Mouse (Mus musculus): ENCODE measurements around the gene Crygb. TPM values are rescaled to one million over a fixed set of nuclear protein-coding genes. Genes with fewer than 3 reads are reported as not detected.

The Crygb gene
- polyA plus RNA-seq, 1 experiment = not detected

- H3K27ac ChIP-seq (ENCODE audit: insufficient read depth, low read depth, low read length) = no peak overlapping the region
- no peak overlapping the region for H3K4me3 ChIP-seq (ENCODE audit: insufficient read depth, low read length)
- TF ChIP-seq CTCF (IDR thresholded peaks at IDR 0.05; ENCODE audit: low read depth, low read length) = no peak
- TF ChIP-seq POLR2A (IDR thresholded peaks at IDR 0.05; ENCODE audit: borderline replicate concordance, low read depth, low read length) = no peak
- H3K4me1 ChIP-seq (ENCODE audit: control insufficient read depth, insufficient read depth, low read length) = peaks cover 4% of the 10 kb centered on the region; the same call in 1 of the 2 replicates
These were observed 38.7 kb downstream of the Crygb start for GRCm38 (mm10) chr1:65043433-65043832.

GRCm38 (mm10) chr1:65041837-65042236, 40.3 kb downstream of the Crygb start:
- H3K27ac ChIP-seq (ENCODE audit: insufficient read depth, low read depth, low read length) = no peak overlapping the region
- TF ChIP-seq CTCF (IDR thresholded peaks at IDR 0.05; ENCODE audit: low read depth, low read length) (no peak), POLR2A (IDR thresholded peaks at IDR 0.05; ENCODE audit: borderline replicate concordance, low read depth, low read length) (no peak)
- H3K4me3 ChIP-seq (ENCODE audit: insufficient read depth, low read length) = no peak overlapping the region
- peaks cover 4% of the 10 kb centered on the region; the same call in 1 of the 2 replicates for H3K4me1 ChIP-seq (ENCODE audit: control insufficient read depth, insufficient read depth, low read length)

GRCm38 (mm10) chr1:65040806-65041205, 41.3 kb downstream of the Crygb start:
- Histone ChIP-seq H3K4me3 (ENCODE audit: insufficient read depth, low read length) (no peak overlapping the region), H3K27ac (ENCODE audit: insufficient read depth, low read depth, low read length) (no peak overlapping the region)
- TF ChIP-seq POLR2A (IDR thresholded peaks at IDR 0.05; ENCODE audit: borderline replicate concordance, low read depth, low read length) (no peak), CTCF (IDR thresholded peaks at IDR 0.05; ENCODE audit: low read depth, low read length) (no peak)

GRCm38 (mm10) chr1:65039679-65040078, 42.4 kb downstream of the Crygb start:
- Histone ChIP-seq H3K4me1 (ENCODE audit: control insufficient read depth, insufficient read depth, low read length) (peaks cover 4% of the 10 kb centered on the region; the same call in 1 of the 2 replicates), H3K27ac (ENCODE audit: insufficient read depth, low read depth, low read length) (no peak overlapping the region), H3K4me3 (ENCODE audit: insufficient read depth, low read length) (no peak overlapping the region)
- TF ChIP-seq POLR2A (IDR thresholded peaks at IDR 0.05; ENCODE audit: borderline replicate concordance, low read depth, low read length) (no peak), CTCF (IDR thresholded peaks at IDR 0.05; ENCODE audit: low read depth, low read length) (no peak)

More at GRCm38 (mm10) chr1:65040806-65041205, 41.3 kb downstream of the Crygb start:
- peaks cover 4% of the 10 kb centered on the region; the same call in 1 of the 2 replicates for H3K4me1 ChIP-seq (ENCODE audit: control insufficient read depth, insufficient read depth, low read length)

GRCm38 (mm10) chr1:65037542-65037941, 44.5 kb downstream of the Crygb start:
- Histone ChIP-seq H3K27ac (ENCODE audit: insufficient read depth, low read depth, low read length) (no peak overlapping the region), H3K4me3 (ENCODE audit: insufficient read depth, low read length) (no peak overlapping the region), H3K4me1 (ENCODE audit: control insufficient read depth, insufficient read depth, low read length) (peaks cover 4% of the 10 kb centered on the region; the same call in 1 of the 2 replicates)
- TF ChIP-seq POLR2A (IDR thresholded peaks at IDR 0.05; ENCODE audit: borderline replicate concordance, low read depth, low read length) = no peak
- TF ChIP-seq CTCF (IDR thresholded peaks at IDR 0.05; ENCODE audit: low read depth, low read length) = no peak

GRCm38 (mm10) chr1:65035513-65035912, 46.6 kb downstream of the Crygb start:
- Histone ChIP-seq H3K4me3 (ENCODE audit: insufficient read depth, low read length) (no peak overlapping the region), H3K4me1 (ENCODE audit: control insufficient read depth, insufficient read depth, low read length) (no peaks in the 10 kb centered on the region), H3K27ac (ENCODE audit: insufficient read depth, low read depth, low read length) (no peak overlapping the region)
- TF ChIP-seq POLR2A (IDR thresholded peaks at IDR 0.05; ENCODE audit: borderline replicate concordance, low read depth, low read length) = no peak
- TF ChIP-seq CTCF (IDR thresholded peaks at IDR 0.05; ENCODE audit: low read depth, low read length) = no peak

GRCm38 (mm10) chr1:65032641-65033040, 49.4 kb downstream of the Crygb start, which contains the start of gene Akr1cl:
Gene Akr1cl (minus strand): TSS chr1:65032759.
- TF ChIP-seq POLR2A (IDR thresholded peaks at IDR 0.05; ENCODE audit: borderline replicate concordance, low read depth, low read length) (no peak), CTCF (IDR thresholded peaks at IDR 0.05; ENCODE audit: low read depth, low read length) (no peak)
- no peak within 1 kb of the TSS for H3K4me3 ChIP-seq (ENCODE audit: insufficient read depth, low read length)
- H3K27ac ChIP-seq (ENCODE audit: insufficient read depth, low read depth, low read length) = no peak within 1 kb of the TSS
- H3K4me1 ChIP-seq (ENCODE audit: control insufficient read depth, insufficient read depth, low read length) = no peaks in the 10 kb centered on the region

Other genes starting within 250 kb of the Crygb start
- 24.1 and 24.9 TPM in 2 replicates for gene Plekhm3, start 125.5 kb downstream of the Crygb start, polyA plus RNA-seq (2012; ENCODE audit: insufficient read depth, insufficient read length, missing spikeins)
- not detected in 2 replicates for gene Akr1cl, start 49.5 kb downstream of the Crygb start, polyA plus RNA-seq (2012; ENCODE audit: insufficient read depth, insufficient read length, missing spikeins)
- gene Cryge, start 31.1 kb downstream of the Crygb start, polyA plus RNA-seq (2012; ENCODE audit: insufficient read depth, insufficient read length, missing spikeins) = not detected in 2 replicates
- gene Crygd, start 18.8 kb downstream of the Crygb start, polyA plus RNA-seq (2012; ENCODE audit: insufficient read depth, insufficient read length, missing spikeins) = not detected in 2 replicates
- gene Crygc, start 8.6 kb downstream of the Crygb start, polyA plus RNA-seq (2012; ENCODE audit: insufficient read depth, insufficient read length, missing spikeins) = not detected in 2 replicates
- not detected in 2 replicates for gene Cryga, start 21.1 kb upstream of the Crygb start, polyA plus RNA-seq (2012; ENCODE audit: insufficient read depth, insufficient read length, missing spikeins)
- not detected in 2 replicates for gene Gm28845, start 37.3 kb upstream of the Crygb start, polyA plus RNA-seq (2012; ENCODE audit: insufficient read depth, insufficient read length, missing spikeins)
- gene D630023F18Rik, start 40.9 kb upstream of the Crygb start, polyA plus RNA-seq (2012; ENCODE audit: insufficient read depth, insufficient read length, missing spikeins) = 1.3 and 2.1 TPM in 2 replicates
- gene Idh1, start 104.2 kb upstream of the Crygb start, polyA plus RNA-seq (2012; ENCODE audit: insufficient read depth, insufficient read length, missing spikeins) = 242 and 261 TPM in 2 replicates
- 35.0 and 37.5 TPM in 2 replicates for gene Pikfyve, start 104.4 kb upstream of the Crygb start, polyA plus RNA-seq (2012; ENCODE audit: insufficient read depth, insufficient read length, missing spikeins)
- not detected in 2 replicates for gene Pth2r, start 199.8 kb upstream of the Crygb start, polyA plus RNA-seq (2012; ENCODE audit: insufficient read depth, insufficient read length, missing spikeins)

Data from bone marrow macrophage, adult 2 months (primary cell).